Mouse (Mus musculus): ENCODE results near the gene Anp32e.

DNA sequence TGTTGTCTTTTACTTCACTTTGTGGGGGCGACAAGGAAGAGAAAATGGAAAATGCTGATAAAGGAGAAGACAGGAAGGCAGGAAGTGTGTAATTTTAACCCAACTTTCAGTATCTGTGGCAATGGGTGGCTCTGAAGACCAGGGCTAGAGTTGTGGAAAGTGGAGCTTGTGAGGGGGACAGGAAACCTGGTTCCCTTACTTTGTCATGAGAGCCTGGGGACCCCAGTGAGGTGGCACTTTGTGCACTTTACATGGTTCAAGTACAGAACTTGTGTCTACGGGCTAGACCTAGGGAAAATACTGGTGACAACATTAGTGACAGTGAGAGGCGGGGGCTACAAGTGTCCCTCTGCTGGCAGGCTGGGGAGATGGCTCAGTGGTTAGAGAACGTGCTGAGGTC, 57.9 kb downstream of the Anp32e start:
- TF ChIP-seq ZC3H11A (IDR thresholded peaks at IDR 0.05; ENCODE audit: borderline replicate concordance, low read depth, low read length), result no peak
- TF ChIP-seq MAFK (IDR thresholded peaks at IDR 0.05; ENCODE audit: insufficient read depth, low read depth, low read length), result no peak
- no peak for TF ChIP-seq HCFC1 (IDR thresholded peaks at IDR 0.05; ENCODE audit: borderline replicate concordance, insufficient read depth, low read length)

Data from ES-E14 (cell line).